Mouse (Mus musculus) cortical plate, adult 2 months (tissue): ENCODE data around the gene Olfm1.

Source experiments
- CTCF ChIP-seq: fragments of 200-500 bp; IDR thresholded peaks from 2 replicates; pipeline ENCODE4 v1.5.1; 2011; ENCODE audit warnings: mild to moderate bottlenecking, control low read depth, low read length; ENCODE audit not compliant: insufficient read depth; ENCODE audit errors: extremely low read depth
- POLR2A ChIP-seq: fragments of 200-500 bp; IDR thresholded peaks from 2 replicates; pipeline ENCODE4 v1.6.1; 2011; ENCODE audit warnings: mild to moderate bottlenecking, low read length, control low read depth; ENCODE audit not compliant: insufficient read depth; ENCODE audit errors: extremely low read depth

GRCm38 (mm10) chr2:28160568-28160967, 32.2 kb upstream of the Olfm1 start:
- no peak for TF ChIP-seq CTCF
- no peak for TF ChIP-seq POLR2A
